Mouse (Mus musculus): ENCODE results near the gene Il13. TPM values are rescaled to one million over a fixed set of nuclear protein-coding genes. Genes with fewer than 3 reads are reported as not detected.

Il13 gene
- 0.63 TPM in 1 of 2 replicates, not detected in the other for total RNA-seq (2014; fragmentation: Nextera tagmentation)
- 3.2 and 4.7 TPM in 2 replicates for total RNA-seq (2017)
- not detected in 2 replicates for polyA plus RNA-seq (2012)

- Histone ChIP-seq H3K4me3 (ENCODE audit: low read depth, low read length) (peak within 1 kb of the TSS; percentile 14; the same call in 1 of the 2 replicates), H3K36me3 (replicated peaks) (no peaks in the 10 kb centered on the region), H3K27me3 (ENCODE audit: insufficient read depth, low read length) (peaks cover 13% of the 10 kb centered on the region; the same call in 1 of the 2 replicates), H3K4me1 (ENCODE audit: insufficient read depth, low read depth, low read length) (peaks cover 75% of the 10 kb centered on the region), H3K9me3 (replicated peaks) (no peaks in the 10 kb centered on the region)
- no peak for TF ChIP-seq GATA2 (IDR thresholded peaks at IDR 0.05; ENCODE audit: borderline replicate concordance, low read depth, low read length)
- no peak for TF ChIP-seq TAL1 (conservative IDR thresholded peaks at IDR 0.05; ENCODE audit: low read depth, low read length)
- no peak for TF ChIP-seq CTCF (IDR thresholded peaks at IDR 0.05; ENCODE audit: low read depth, low read length)
- TF ChIP-seq POLR2AphosphoS5 (IDR thresholded peaks at IDR 0.05; ENCODE audit: insufficient replicate concordance, low read depth, low read length) = no peak
- TF ChIP-seq GATA1 (IDR thresholded peaks at IDR 0.05; ENCODE audit: borderline replicate concordance, low read length) = no peak
- ATAC-seq (ENCODE audit: extremely low read depth, insufficient number of reproducible peaks, low FRiP score, poor library complexity, severe bottlenecking) (0 out of 2 replicates have a peak, but pooled peaks have one; percentile 15), DNase-seq (ENCODE audit: low spot score) (no peak)
These were observed at the start of gene Il13 for GRCm38 (mm10) chr11:53634556-53634955. Gene Il13 (minus strand): TSS chr11:53634702.

GRCm38 (mm10) chr11:53682994-53683530 lies 48.6 kb upstream of the Il13 start:
- no peak overlapping the region for H3K4me3 ChIP-seq (ENCODE audit: low read depth, low read length)
- H3K9me3 ChIP-seq (replicated peaks) = no peaks in the 10 kb centered on the region
- peaks cover 7% of the 10 kb centered on the region for H3K4me1 ChIP-seq (ENCODE audit: insufficient read depth, low read depth, low read length)
- H3K36me3 ChIP-seq (replicated peaks) = peaks cover 91% of the 10 kb centered on the region
- no peak for DNase-seq (ENCODE audit: low spot score)
- TF ChIP-seq POLR2AphosphoS5 (IDR thresholded peaks at IDR 0.05; ENCODE audit: insufficient replicate concordance, low read depth, low read length) (no peak), CTCF (IDR thresholded peaks at IDR 0.05; ENCODE audit: low read depth, low read length) (no peak), GATA2 (IDR thresholded peaks at IDR 0.05; ENCODE audit: borderline replicate concordance, low read depth, low read length) (no peak), GATA1 (IDR thresholded peaks at IDR 0.05; ENCODE audit: borderline replicate concordance, low read length) (no peak), TAL1 (conservative IDR thresholded peaks at IDR 0.05; ENCODE audit: low read depth, low read length) (no peak)
- ATAC-seq (ENCODE audit: extremely low read depth, insufficient number of reproducible peaks, low FRiP score, poor library complexity, severe bottlenecking) = no peak
- no peaks in the 10 kb centered on the region for H3K27me3 ChIP-seq (ENCODE audit: insufficient read depth, low read length)

- H3K4me3 ChIP-seq (ENCODE audit: low read depth, low read length) = no peak overlapping the region
- no peak for DNase-seq (ENCODE audit: low spot score)
- no peak for TF ChIP-seq GATA1 (IDR thresholded peaks at IDR 0.05; ENCODE audit: borderline replicate concordance, low read length)
- TF ChIP-seq GATA2 (IDR thresholded peaks at IDR 0.05; ENCODE audit: borderline replicate concordance, low read depth, low read length) = no peak
- TF ChIP-seq TAL1 (conservative IDR thresholded peaks at IDR 0.05; ENCODE audit: low read depth, low read length) = no peak
- no peak for TF ChIP-seq POLR2AphosphoS5 (IDR thresholded peaks at IDR 0.05; ENCODE audit: insufficient replicate concordance, low read depth, low read length)
- no peak for TF ChIP-seq CTCF (IDR thresholded peaks at IDR 0.05; ENCODE audit: low read depth, low read length)
- no peak for ATAC-seq (ENCODE audit: extremely low read depth, insufficient number of reproducible peaks, low FRiP score, poor library complexity, severe bottlenecking)
- no peaks in the 10 kb centered on the region for H3K27me3 ChIP-seq (ENCODE audit: insufficient read depth, low read length)
- peaks cover 92% of the 10 kb centered on the region for H3K36me3 ChIP-seq (replicated peaks)
- H3K9me3 ChIP-seq (replicated peaks) = no peaks in the 10 kb centered on the region
- H3K4me1 ChIP-seq (ENCODE audit: insufficient read depth, low read depth, low read length) = peaks cover 7% of the 10 kb centered on the region
These were observed 47.7 kb upstream of the Il13 start for GRCm38 (mm10) chr11:53682170-53682569.

- Histone ChIP-seq H3K9me3 (replicated peaks) (no peaks in the 10 kb centered on the region), H3K4me3 (ENCODE audit: low read depth, low read length) (no peak overlapping the region), H3K36me3 (replicated peaks) (peaks cover 92% of the 10 kb centered on the region), H3K27me3 (ENCODE audit: insufficient read depth, low read length) (no peaks in the 10 kb centered on the region), H3K4me1 (ENCODE audit: insufficient read depth, low read depth, low read length) (peaks cover 7% of the 10 kb centered on the region)
- DNase-seq (ENCODE audit: low spot score) (no peak), ATAC-seq (ENCODE audit: extremely low read depth, insufficient number of reproducible peaks, low FRiP score, poor library complexity, severe bottlenecking) (no peak)
- no peak for TF ChIP-seq CTCF (IDR thresholded peaks at IDR 0.05; ENCODE audit: low read depth, low read length)
- TF ChIP-seq TAL1 (conservative IDR thresholded peaks at IDR 0.05; ENCODE audit: low read depth, low read length) = no peak
- TF ChIP-seq GATA2 (IDR thresholded peaks at IDR 0.05; ENCODE audit: borderline replicate concordance, low read depth, low read length) = no peak
- no peak for TF ChIP-seq POLR2AphosphoS5 (IDR thresholded peaks at IDR 0.05; ENCODE audit: insufficient replicate concordance, low read depth, low read length)
- no peak for TF ChIP-seq GATA1 (IDR thresholded peaks at IDR 0.05; ENCODE audit: borderline replicate concordance, low read length)
These were observed 47.2 kb upstream of the Il13 start for GRCm38 (mm10) chr11:53681686-53682085.

- Histone ChIP-seq H3K4me3 (ENCODE audit: low read depth, low read length) (no peak overlapping the region), H3K36me3 (replicated peaks) (peaks cover 90% of the 10 kb centered on the region), H3K9me3 (replicated peaks) (no peaks in the 10 kb centered on the region), H3K27me3 (ENCODE audit: insufficient read depth, low read length) (no peaks in the 10 kb centered on the region), H3K4me1 (ENCODE audit: insufficient read depth, low read depth, low read length) (peaks cover 6% of the 10 kb centered on the region)
- no peak for ATAC-seq (ENCODE audit: extremely low read depth, insufficient number of reproducible peaks, low FRiP score, poor library complexity, severe bottlenecking)
- TF ChIP-seq GATA1 (IDR thresholded peaks at IDR 0.05; ENCODE audit: borderline replicate concordance, low read length) = no peak
- TF ChIP-seq POLR2AphosphoS5 (IDR thresholded peaks at IDR 0.05; ENCODE audit: insufficient replicate concordance, low read depth, low read length) = no peak
- TF ChIP-seq TAL1 (conservative IDR thresholded peaks at IDR 0.05; ENCODE audit: low read depth, low read length) = no peak
- no peak for TF ChIP-seq GATA2 (IDR thresholded peaks at IDR 0.05; ENCODE audit: borderline replicate concordance, low read depth, low read length)
- TF ChIP-seq CTCF (IDR thresholded peaks at IDR 0.05; ENCODE audit: low read depth, low read length) = no peak
- DNase-seq (ENCODE audit: low spot score) = no peak
These were observed 45.6 kb upstream of the Il13 start for GRCm38 (mm10) chr11:53680141-53680540.

- ATAC-seq (ENCODE audit: extremely low read depth, insufficient number of reproducible peaks, low FRiP score, poor library complexity, severe bottlenecking) = no peak
- TF ChIP-seq GATA1 (IDR thresholded peaks at IDR 0.05; ENCODE audit: borderline replicate concordance, low read length) (no peak), POLR2AphosphoS5 (IDR thresholded peaks at IDR 0.05; ENCODE audit: insufficient replicate concordance, low read depth, low read length) (no peak), CTCF (IDR thresholded peaks at IDR 0.05; ENCODE audit: low read depth, low read length) (no peak), GATA2 (IDR thresholded peaks at IDR 0.05; ENCODE audit: borderline replicate concordance, low read depth, low read length) (no peak), TAL1 (conservative IDR thresholded peaks at IDR 0.05; ENCODE audit: low read depth, low read length) (no peak)
- no peak for DNase-seq (ENCODE audit: low spot score)
- Histone ChIP-seq H3K36me3 (replicated peaks) (peaks cover 91% of the 10 kb centered on the region), H3K4me1 (ENCODE audit: insufficient read depth, low read depth, low read length) (peaks cover 4% of the 10 kb centered on the region; the same call in 1 of the 2 replicates), H3K9me3 (replicated peaks) (no peaks in the 10 kb centered on the region), H3K4me3 (ENCODE audit: low read depth, low read length) (no peak overlapping the region), H3K27me3 (ENCODE audit: insufficient read depth, low read length) (no peaks in the 10 kb centered on the region)
These were observed 36.9 kb upstream of the Il13 start for GRCm38 (mm10) chr11:53671414-53671813.
